Mouse (Mus musculus) CH12.LX (cell line): ENCODE measurements around the gene Pde6d. TPM values are rescaled to one million over a fixed set of nuclear protein-coding genes. Genes with fewer than 3 reads are reported as not detected.

Experiments
- DNase-seq: peaks from one replicate; pipeline ENCODE4 v3.0.0-alpha.2; 2013; ENCODE audit errors: extremely low read depth
- H3K27ac ChIP-seq: 2 replicates; pipeline ENCODE4 v1.5.1; 2012; ENCODE audit warnings: low read depth, mild to moderate bottlenecking, control low read depth, moderate library complexity; ENCODE audit not compliant: insufficient read depth
- H3K27me3 ChIP-seq: replicated peaks from 2 replicates; pipeline ENCODE3; 2012; ENCODE audit warnings: inconsistent platforms
- H3K36me3 ChIP-seq, 2 experiments: replicated peaks in 1 of 2; 2 replicates each; pipeline versions ENCODE3 to v1.6.1; 2012; ENCODE audit warnings: inconsistent platforms in 1 of 2, low read length in 1 of 2, mild to moderate bottlenecking in 1 of 2, mixed read lengths in 1 of 2, moderate library complexity in 1 of 2; ENCODE audit not compliant: control insufficient read depth in 1 of 2, insufficient read depth in 1 of 2
- H3K4me1 ChIP-seq, 2 experiments: 2 replicates each; pipeline ENCODE4 v1.6.1; 2012; ENCODE audit warnings: inconsistent platforms in 1 of 2, moderate library complexity in 1 of 2; ENCODE audit not compliant: insufficient read depth in 2 of 2, control insufficient read depth in 1 of 2
- H3K4me2 ChIP-seq: 2 replicates; pipeline ENCODE4 v1.6.1; 2012; ENCODE audit warnings: low read depth, mild to moderate bottlenecking, control low read depth; ENCODE audit not compliant: poor library complexity, insufficient read depth, severe bottlenecking
- H3K4me3 ChIP-seq, 3 experiments: fragments of 150-350 bp in 1 of 3; sonication (generic) in 1 of 3; replicated peaks in 1 of 3; 2 replicates each; pipeline versions ENCODE3 to v1.5.1; 2011 to 2012; ENCODE audit warnings: low read depth in 2 of 3, low read length in 2 of 3, mild to moderate bottlenecking in 2 of 3, moderate library complexity in 2 of 3, control low read depth in 1 of 3, improper control_type of control experiment in 1 of 3, inconsistent platforms in 1 of 3, mixed read lengths in 1 of 3; ENCODE audit not compliant: poor library complexity in 1 of 3
- H3K79me2 ChIP-seq: replicated peaks from 2 replicates; pipeline ENCODE4 v1.6.1; 2012; ENCODE audit warnings: mild to moderate bottlenecking, moderate library complexity; ENCODE audit not compliant: control insufficient read depth, poor library complexity, insufficient read depth, severe bottlenecking; ENCODE audit errors: extremely low read depth
- H3K9ac ChIP-seq: 2 replicates; pipeline ENCODE4 v1.6.1; 2012; ENCODE audit warnings: low read depth, mild to moderate bottlenecking, control low read depth, moderate library complexity; ENCODE audit not compliant: insufficient read depth
- H3K9me3 ChIP-seq: replicated peaks from 2 replicates; pipeline ENCODE3; 2012; ENCODE audit warnings: low read length, inconsistent platforms, mixed read lengths
- CHD2 ChIP-seq: IDR thresholded peaks from 2 replicates; pipeline ENCODE4 v1.6.1; 2011; ENCODE audit warnings: low read length, improper control_type of control experiment
- E2F4 ChIP-seq: IDR thresholded peaks from 2 replicates; pipeline ENCODE4 v1.6.1; 2011; ENCODE audit warnings: low read depth, low read length, improper control_type of control experiment; ENCODE audit not compliant: insufficient replicate concordance
- ELF1 ChIP-seq: IDR thresholded peaks from 2 replicates; pipeline ENCODE4 v1.6.1; 2014; ENCODE audit warnings: low read depth, mild to moderate bottlenecking, inconsistent platforms, low read length, improper control_type of control experiment
- ETS1 ChIP-seq: conservative IDR thresholded peaks from 2 replicates; pipeline ENCODE4 v1.6.1; 2012; ENCODE audit warnings: low read depth, mild to moderate bottlenecking, inconsistent platforms, low read length, improper control_type of control experiment, moderate library complexity
- HCFC1 ChIP-seq: IDR thresholded peaks from 2 replicates; pipeline ENCODE4 v1.6.1; 2012; ENCODE audit warnings: low read depth, mild to moderate bottlenecking, inconsistent platforms, low read length, improper control_type of control experiment
- JUN ChIP-seq: IDR thresholded peaks from 2 replicates; pipeline ENCODE4 v1.6.1; 2011; ENCODE audit warnings: low read depth, mild to moderate bottlenecking, low read length, improper control_type of control experiment, moderate library complexity; ENCODE audit not compliant: insufficient read depth
- KAT2A ChIP-seq: IDR thresholded peaks from 2 replicates; pipeline ENCODE4 v1.6.1; 2012; ENCODE audit warnings: low read length, improper control_type of control experiment, inconsistent platforms; ENCODE audit not compliant: insufficient replicate concordance
- NRF1 ChIP-seq: IDR thresholded peaks from 2 replicates; pipeline ENCODE4 v1.6.1; 2014; ENCODE audit warnings: low read depth, mild to moderate bottlenecking, inconsistent platforms, low read length, improper control_type of control experiment, moderate library complexity
- PAX5 ChIP-seq: IDR thresholded peaks from 2 replicates; pipeline ENCODE4 v1.6.1; 2012; ENCODE audit warnings: low read length, inconsistent platforms, mixed read lengths
- TBP ChIP-seq: conservative IDR thresholded peaks from 2 replicates; pipeline ENCODE4 v1.6.1; 2011; ENCODE audit warnings: low read depth, low read length, improper control_type of control experiment
- UBTF ChIP-seq: IDR thresholded peaks from 2 replicates; pipeline ENCODE4 v1.6.1; 2012; ENCODE audit warnings: low read depth, mild to moderate bottlenecking, inconsistent platforms, low read length, improper control_type of control experiment, moderate library complexity
- USF2 ChIP-seq: conservative IDR thresholded peaks from 2 replicates; pipeline ENCODE4 v1.6.1; 2011; ENCODE audit warnings: low read depth, low read length, improper control_type of control experiment
- ZC3H11A ChIP-seq: IDR thresholded peaks from 2 replicates; pipeline ENCODE4 v1.6.1; 2012; ENCODE audit warnings: low read depth, mild to moderate bottlenecking, inconsistent platforms, low read length, improper control_type of control experiment
- ZKSCAN1 ChIP-seq: IDR thresholded peaks from 2 replicates; pipeline ENCODE4 v1.6.1; 2012; ENCODE audit warnings: low read depth, inconsistent platforms, low read length, improper control_type of control experiment, borderline replicate concordance
- ZMIZ1 ChIP-seq: IDR thresholded peaks from 2 replicates; pipeline ENCODE4 v1.6.1; 2012; ENCODE audit warnings: low read depth, mild to moderate bottlenecking, inconsistent platforms, low read length, improper control_type of control experiment
- ZNF384 ChIP-seq: IDR thresholded peaks from 2 replicates; pipeline ENCODE4 v1.6.1; 2012; ENCODE audit warnings: low read depth, low read length, improper control_type of control experiment, inconsistent platforms
- dilution Hi-C: fragments of 300-500 bp; cut with MboI; formaldehyde crosslinking; loops from 2 replicates; pipeline ENCODE4 v1.14.3; 2020; ENCODE audit warnings: low sequenced_read_pairs; ENCODE audit not compliant: extremely low pct_unique_long_range_greater_than_20kb, extremely low pct_ligation_motif_present
- in situ Hi-C: fragments of 300-500 bp; cut with MboI; formaldehyde crosslinking; loops from 3 replicates; pipeline ENCODE4 v1.14.3; 2019; ENCODE audit warnings: low sequenced_read_pairs, low pct_ligation_motif_present, low pct_unique_long_range_greater_than_20kb, mixed read lengths
- polyA plus RNA-seq: library from polyadenylated mRNA; unstranded; fragments of >175 nt; gene quantifications from 2 replicates; pipeline ENCODE4 v1.2.1, GENCODE M21; 2012; ENCODE audit warnings: low read depth; ENCODE audit not compliant: insufficient read length
- total RNA-seq, 2 experiments: library from RNA; depleted of rRNA; stranded (reverse); fragments of 300-350 nt in 1 of 2; fragments of >200 nt in 1 of 2; gene quantifications; 2 replicates each; pipeline ENCODE4 v1.2.3; 2012 to 2014

The Pde6d gene
- total and polyA plus RNA-seq, 3 experiments: 7.1 to 23.2 (median 20.8) TPM

DNA sequence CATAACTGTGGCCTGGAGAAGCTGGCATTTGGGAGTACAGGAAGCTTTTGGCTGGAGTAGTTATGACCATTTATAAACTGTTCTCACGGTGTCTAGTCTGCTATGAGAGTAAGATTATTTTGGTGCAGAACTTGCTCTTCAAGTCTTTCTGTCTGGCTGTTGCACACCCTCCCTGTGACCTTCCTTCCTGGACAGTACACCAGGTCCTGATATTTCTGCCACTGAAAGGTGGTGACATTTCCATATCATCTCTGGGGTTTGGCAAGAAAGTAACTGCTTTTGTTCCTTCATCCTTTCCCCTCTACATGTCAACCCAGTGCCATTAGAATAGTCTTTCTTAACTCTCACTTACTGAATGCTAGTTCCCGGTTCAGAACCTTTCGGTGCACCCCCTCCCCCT, 23.2 kb downstream of the Pde6d start:
- Histone ChIP-seq H3K9ac (no peak overlapping the region), H3K4me3 (no peak overlapping the region), H3K36me3 (peaks cover 2 to 44% of the 10 kb centered on the region in 2 experiments), H3K4me2 (no peak overlapping the region), H3K27me3 (no peaks in the 10 kb centered on the region), H3K27ac (no peak overlapping the region), H3K79me2 (no peaks in the 10 kb centered on the region), H3K9me3 (no peaks in the 10 kb centered on the region)
- in situ Hi-C loops: no loop called here
- dilution Hi-C loops: no loop called here
- TF ChIP-seq TBP: no peak
- TF ChIP-seq, all 38 proteins: peak for 0
- DNase-seq: no peak
- H3K4me1 ChIP-seq: no peaks in the 10 kb centered on the region

DNA sequence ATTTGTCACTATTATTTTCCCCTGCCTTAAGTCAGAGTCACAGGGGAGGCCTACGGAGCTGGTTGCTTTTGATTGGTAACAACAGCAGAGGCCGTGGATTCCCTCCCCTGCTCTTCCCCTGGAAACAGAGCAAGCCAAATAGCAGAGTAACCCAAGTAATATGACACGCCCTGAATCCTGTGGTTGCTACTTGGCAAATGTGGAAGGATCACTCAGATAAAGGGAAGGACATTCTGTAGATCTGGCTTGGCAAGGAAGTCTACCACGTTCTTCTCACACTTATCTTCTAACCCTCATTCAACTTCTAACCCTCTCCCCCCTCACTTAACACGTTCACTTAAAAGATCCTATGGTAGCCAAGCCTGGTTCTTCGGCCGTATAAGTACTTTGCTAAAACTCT, 24.6 kb downstream of the Pde6d start:
- no peak overlapping the region for H3K27ac ChIP-seq
- no peak for DNase-seq
- dilution Hi-C loops: no loop called here
- no peak overlapping the region for H3K4me3 ChIP-seq
- H3K9ac ChIP-seq: no peak overlapping the region
- H3K79me2 ChIP-seq: no peaks in the 10 kb centered on the region
- TF ChIP-seq TBP (no peak), ZMIZ1 (no peak), PAX5 (no peak), ZKSCAN1 (no peak), HCFC1 (no peak), CHD2 (no peak), UBTF (no peak), ZC3H11A (no peak), ZNF384 (no peak), USF2 (no peak), ELF1 (no peak), JUN (no peak), E2F4 (no peak), KAT2A (no peak), ETS1 (no peak), NRF1 (no peak)
- H3K36me3 ChIP-seq: peaks cover 0 to 31% of the 10 kb centered on the region in 2 experiments
- in situ Hi-C loops: no loop called here
- H3K4me1 ChIP-seq: no peaks in the 10 kb centered on the region
- no peak overlapping the region for H3K4me2 ChIP-seq
- no peaks in the 10 kb centered on the region for H3K9me3 ChIP-seq
- no peaks in the 10 kb centered on the region for H3K27me3 ChIP-seq
